Mouse (Mus musculus) CD4-positive naive resting alpha-beta T cell, adult 76 days (primary cell): ENCODE results near the gene Ilf2. TPM values are rescaled to one million over a fixed set of nuclear protein-coding genes. Genes with fewer than 3 reads are reported as not detected.

Experiments used
- total RNA-seq: library from RNA; stranded (reverse); gene quantifications from one replicate; pipeline ENCODE4 v1.2.4, GENCODE M21; 2023

The Ilf2 gene
- total RNA-seq = 87.3 TPM

DNA sequence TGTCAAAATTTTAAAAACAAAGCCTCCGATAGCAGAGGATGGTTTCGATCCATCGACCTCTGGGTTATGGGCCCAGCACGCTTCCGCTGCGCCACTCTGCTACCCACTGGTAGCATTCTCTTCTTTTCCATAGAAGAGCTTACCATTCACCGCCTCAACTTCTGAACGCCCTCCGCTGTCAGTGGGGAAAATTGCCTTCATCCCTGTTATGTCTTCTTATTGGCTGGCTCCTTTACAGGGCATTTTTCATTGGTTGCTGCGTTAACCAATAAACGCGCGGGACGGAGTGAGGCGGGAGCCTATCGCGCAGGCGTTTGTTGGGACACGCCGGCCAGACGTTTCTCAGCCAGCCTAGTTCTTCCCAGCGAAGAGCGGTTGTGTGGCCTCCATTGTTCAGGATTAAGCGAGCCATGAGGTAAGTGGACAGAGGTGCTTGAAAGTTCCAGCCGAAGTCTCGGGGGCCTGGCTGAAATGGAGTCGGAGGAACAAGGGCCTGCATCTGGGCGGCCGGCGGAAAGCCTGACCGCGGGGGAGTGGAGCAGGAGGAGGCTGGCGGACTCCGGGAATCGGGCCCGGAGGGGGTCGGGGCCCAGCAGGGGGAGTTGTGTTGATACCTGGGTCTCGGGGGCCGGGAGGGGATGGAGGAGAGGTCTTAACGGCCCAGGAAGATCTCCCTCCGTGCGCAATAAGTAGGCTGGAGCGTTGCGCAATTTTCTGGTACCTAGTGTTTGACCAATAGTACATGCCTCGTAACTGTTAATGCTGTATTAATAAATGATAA, at the start of gene Ilf2:
Gene Ilf2 (plus strand): TSS at position 296 of the 781 bp plus-strand sequence.

DNA sequence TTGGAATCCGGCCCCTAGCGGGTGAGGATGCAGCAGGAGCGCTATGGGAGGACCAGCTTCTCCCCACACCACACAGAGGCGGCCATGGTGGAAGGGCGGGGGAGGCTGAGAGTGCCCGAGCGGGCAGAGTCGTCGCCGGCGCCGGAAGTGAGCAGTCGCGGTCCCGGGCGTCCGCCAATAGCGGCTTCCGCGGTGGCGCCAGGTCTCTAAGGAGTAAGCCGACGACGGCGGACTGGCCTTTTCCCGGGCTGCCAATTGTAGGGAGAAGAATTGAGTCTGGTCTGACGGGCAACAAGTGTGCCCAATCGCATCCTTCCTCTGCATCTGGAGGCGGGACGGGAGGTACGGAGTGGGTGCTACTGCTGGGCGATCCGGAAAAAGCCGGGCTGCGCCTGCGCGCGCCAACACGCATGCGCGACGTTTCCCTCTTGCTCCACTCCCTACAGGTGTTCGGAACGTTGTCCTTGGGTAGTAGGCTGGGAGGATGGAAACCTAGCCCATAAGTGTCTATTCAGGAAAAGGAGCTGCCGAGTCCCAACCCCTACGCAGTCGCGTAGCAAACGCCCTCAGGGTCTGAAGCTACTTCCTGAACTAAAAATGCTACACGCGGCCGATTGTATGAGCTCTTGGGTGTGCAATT, 42.4 kb upstream of the Ilf2 start, which contains the start of gene Ints3:
Gene Ints3 (minus strand): TSS at position 242 of the 640 bp plus-strand sequence.

DNA sequence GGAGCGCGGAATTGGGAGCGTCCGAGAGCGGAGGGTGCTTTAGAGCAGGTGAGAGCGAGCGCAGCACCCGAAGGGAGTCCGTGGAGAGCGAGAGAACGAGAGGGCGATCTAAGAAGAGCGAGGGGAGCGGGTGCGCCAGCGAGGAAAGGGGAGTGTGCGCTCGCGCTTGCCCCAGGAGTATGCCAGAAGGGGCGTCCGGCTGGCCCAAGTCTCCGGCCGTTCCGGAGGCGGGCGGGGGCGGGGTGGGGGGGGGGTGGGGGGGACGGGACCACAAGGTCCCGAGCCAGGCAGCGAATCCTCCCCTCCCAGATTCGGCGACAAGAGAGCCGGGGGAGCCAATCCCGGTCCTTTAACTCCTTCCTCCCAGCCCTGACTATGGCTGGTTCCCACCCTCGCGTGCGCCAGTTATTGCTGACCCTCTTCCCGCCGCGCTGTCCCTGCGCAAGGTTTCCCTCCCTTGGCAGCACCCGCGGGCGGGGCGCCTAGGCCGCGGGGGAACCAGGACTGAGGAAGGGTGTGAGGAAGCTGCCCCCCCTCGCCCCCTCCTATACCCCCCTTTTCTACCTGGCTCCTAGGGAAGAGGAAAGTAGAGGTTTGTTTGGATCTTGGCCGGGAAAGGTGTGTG, 10.1 kb upstream of the Ilf2 start, which contains the start of gene Npr1:
Gene Npr1 (minus strand): TSS at position 181 of the 625 bp plus-strand sequence.

DNA sequence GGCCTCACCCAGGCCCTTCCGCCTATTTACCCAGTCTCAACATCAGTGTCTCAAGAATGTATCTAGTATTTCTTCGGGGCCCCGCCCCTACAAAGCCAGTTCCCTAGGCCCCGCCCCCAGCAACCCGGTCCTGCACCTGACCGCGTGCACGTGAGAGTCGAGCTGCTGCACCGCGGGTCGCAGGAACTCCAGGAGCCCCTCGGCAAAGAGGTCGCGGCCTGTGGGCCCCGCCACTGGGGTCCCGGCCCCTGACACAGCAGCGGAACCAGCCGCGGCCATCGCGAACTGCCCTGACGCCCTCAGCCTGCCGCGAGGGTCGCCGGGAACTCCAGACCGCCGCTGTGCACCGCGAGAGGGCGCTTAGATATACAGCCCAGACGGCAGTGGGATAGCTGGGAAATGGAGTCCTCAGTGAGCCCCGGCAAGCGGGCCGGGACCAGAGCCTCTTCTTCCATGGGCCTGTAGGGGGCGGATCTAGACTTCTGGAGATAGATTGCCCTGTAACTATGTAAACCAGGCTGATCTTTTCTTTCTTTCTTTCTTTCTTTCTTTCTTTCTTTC, 14.8 kb downstream of the Ilf2 start, which contains the start of gene Snapin:
Gene Snapin (minus strand): TSS at position 338 of the 561 bp plus-strand sequence.

DNA sequence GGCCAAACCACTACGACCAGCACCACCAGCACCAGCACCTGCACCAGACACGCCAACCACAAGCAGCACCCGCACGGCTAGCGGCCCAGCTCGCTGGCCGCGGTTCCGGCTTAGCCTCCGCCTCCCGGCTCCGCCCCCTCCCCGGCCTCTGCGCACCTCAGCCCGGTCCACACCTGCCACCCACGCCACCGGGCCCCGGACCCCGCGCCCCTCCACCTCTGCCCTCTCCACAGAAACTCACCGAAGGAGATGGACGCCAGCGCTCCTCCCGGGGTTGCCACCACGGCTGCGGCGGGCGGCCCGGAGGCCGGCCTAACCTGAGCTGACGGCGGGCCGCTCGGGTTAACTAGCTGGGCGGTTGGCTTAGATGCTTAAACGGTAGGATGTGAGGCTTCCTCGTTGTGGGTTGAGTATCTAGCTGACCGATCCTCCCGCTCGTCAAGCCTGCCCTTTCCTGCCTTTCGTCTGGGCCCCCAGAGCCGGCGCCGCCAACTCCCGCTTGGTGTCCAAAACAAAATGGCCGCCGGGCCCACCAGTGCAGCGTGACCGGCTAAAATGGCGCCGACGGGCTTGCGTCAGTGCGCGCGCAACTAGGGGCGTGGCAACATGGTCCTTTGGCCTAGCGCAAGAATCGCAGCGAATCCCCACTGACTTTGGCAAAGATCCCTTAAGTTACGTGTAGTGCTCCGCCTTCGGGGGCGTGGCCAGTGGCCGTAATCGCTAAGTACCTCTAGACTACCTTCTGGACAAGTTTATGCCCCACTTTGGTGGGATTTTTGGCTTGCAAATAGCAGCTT, 33.2 kb downstream of the Ilf2 start, which contains the start of gene Chtop:
Gene Chtop (minus strand): TSS at position 549 of the 797 bp plus-strand sequence.

DNA sequence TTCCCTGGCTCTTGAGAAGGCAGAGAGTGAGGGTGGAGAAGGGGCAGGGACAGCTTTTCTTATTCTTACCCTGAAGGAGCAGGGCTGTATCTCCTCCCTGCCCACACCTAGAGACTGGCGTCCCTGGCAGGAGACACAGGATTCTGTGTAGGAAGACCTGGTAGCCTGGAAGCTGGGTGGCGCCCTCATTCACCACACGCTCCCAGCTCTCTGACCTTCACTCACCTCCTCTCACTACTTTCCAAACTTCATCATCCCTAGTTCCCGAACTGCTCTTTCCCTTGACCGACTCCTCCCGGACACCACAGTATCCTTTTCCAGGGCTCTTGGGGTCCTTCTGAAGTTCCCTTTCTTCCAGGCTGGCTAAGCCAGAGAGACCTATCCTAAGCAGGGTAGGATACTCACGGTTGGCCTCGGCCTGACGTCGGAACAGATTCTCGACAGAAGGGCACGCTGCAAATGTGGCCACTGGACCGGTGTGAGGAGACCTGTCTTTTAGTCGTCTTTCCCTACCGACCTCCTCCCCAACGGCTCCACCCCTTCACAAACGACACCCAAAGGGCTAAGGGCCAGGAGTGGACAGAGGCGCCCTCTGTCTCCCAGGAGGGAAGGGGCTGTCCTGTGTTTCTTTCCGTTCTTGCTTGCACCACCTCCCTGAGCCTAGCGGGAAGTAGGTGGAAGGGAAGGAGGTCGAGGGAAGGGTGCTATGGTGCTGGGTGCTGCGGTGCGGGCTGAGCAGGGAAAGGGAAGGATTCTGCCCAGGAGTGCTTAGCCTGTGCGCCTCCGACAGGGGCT, 38.1 kb downstream of the Ilf2 start, which contains the start of the genes S100a1 and S100a13:
Gene S100a1 (minus strand): TSS at position 597 of the 795 bp plus-strand sequence.
Gene S100a13 (plus strand): TSS at position 640 of the 795 bp plus-strand sequence.

DNA sequence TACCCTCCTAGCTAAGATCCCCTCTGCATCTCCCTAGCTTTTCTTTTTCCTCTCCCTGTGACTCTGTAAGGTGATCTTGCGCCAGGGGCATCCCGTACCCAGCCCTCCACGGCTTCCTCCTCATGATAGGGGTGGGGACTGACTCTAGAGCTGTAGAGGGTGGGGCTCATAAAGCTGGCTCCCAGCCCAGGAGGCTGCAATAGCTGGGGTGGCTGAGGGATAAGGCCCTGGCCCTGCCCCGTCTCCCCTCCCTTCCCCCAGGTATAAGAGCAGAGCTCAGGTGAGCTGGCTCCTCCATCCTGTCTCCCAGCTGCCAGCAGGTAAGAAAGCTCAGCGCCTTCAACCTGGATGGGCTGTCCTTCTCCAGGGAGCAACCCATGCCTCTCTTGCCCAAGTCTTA, 50.7 kb downstream of the Ilf2 start, which contains the start of gene S100a14:
Gene S100a14 (plus strand): TSS at position 277 of the 400 bp plus-strand sequence.

DNA sequence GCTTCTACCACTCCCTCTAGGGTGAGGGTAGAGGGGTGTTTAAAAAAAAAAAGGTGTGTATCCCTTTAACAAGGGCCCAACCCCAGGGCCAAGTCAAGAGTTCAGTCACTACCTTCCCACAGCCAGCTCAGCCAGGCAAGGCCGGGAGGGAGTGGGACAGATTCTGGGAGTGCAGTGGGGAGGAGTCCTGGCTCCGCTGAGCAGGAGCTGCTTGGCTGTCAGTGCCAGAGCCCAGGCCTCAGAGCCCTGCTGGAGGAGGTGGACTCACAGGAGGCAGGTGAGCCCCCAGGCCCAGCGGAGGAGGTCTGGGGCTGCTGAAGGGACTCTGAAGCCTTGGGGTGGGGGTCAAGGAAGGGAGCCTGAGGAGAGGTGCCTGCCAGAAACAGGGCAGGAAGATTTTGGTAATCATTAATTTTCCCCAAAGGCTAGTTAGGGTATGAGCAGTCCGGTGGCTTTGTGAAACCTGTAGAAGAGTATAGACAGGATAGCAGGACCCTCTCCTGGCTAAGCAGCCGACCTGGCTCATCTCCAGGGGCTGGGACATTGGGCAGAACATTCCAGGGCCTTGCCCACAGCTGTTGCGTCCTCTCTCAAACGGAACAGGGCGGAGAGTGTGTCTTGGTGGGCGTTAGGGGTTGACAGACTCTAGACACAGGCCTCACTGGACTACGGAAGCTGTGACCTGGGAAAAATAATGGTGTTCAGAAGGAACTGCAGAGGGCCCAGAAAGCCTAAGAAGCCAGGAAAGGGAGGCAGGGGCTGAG, 61.4 kb downstream of the Ilf2 start, which contains the start of gene S100a16:
Gene S100a16 (plus strand): TSS at position 114 of the 764 bp plus-strand sequence.

Other genes starting within 250 kb of the Ilf2 start
- gene Jtb, start 244.5 kb upstream of the Ilf2 start, total RNA-seq = 74.5 TPM
- gene Creb3l4, start 232.6 kb upstream of the Ilf2 start, total RNA-seq = not detected
- 17.1 TPM for gene Slc39a1, start 228.0 kb upstream of the Ilf2 start, total RNA-seq
- gene Crtc2, start 222.0 kb upstream of the Ilf2 start, total RNA-seq = 99.0 TPM
- gene Dennd4b, start 210.9 kb upstream of the Ilf2 start, total RNA-seq = 62.5 TPM
- 132 TPM for gene Gatad2b, start 182.9 kb upstream of the Ilf2 start, total RNA-seq
- gene Slc27a3, start 86.2 kb upstream of the Ilf2 start, total RNA-seq = 1.3 TPM
- 42.6 TPM for gene Ints3, start 42.5 kb upstream of the Ilf2 start, total RNA-seq
- not detected for gene Npr1, start 10.3 kb upstream of the Ilf2 start, total RNA-seq
- 40.6 TPM for gene Snapin, start 14.9 kb downstream of the Ilf2 start, total RNA-seq
- 190 TPM for gene Chtop, start 33.4 kb downstream of the Ilf2 start, total RNA-seq
- gene S100a1, start 38.3 kb downstream of the Ilf2 start, total RNA-seq = not detected
- gene S100a13, start 38.3 kb downstream of the Ilf2 start, total RNA-seq = 22.1 TPM
- gene S100a14, start 50.7 kb downstream of the Ilf2 start, total RNA-seq = 0.79 TPM
- gene S100a16, start 61.1 kb downstream of the Ilf2 start, total RNA-seq = not detected
- not detected for gene S100a3, start 84.5 kb downstream of the Ilf2 start, total RNA-seq
- gene S100a2, start 114.1 kb downstream of the Ilf2 start, total RNA-seq = not detected
- gene Gm42674, start 125.8 kb downstream of the Ilf2 start, total RNA-seq = not detected
- 13.8 TPM for gene S100a4, start 127.6 kb downstream of the Ilf2 start, total RNA-seq
- gene S100a5, start 132.4 kb downstream of the Ilf2 start, total RNA-seq = not detected
- 8.2 TPM for gene S100a6, start 136.8 kb downstream of the Ilf2 start, total RNA-seq
- gene S100a7a, start 177.9 kb downstream of the Ilf2 start, total RNA-seq = not detected
- gene S100a8, start 192.9 kb downstream of the Ilf2 start, total RNA-seq = 16.9 TPM
- 25.7 TPM for gene S100a9, start 219.6 kb downstream of the Ilf2 start, total RNA-seq